Mouse (Mus musculus) layer of hippocampus, adult 18-20 months (tissue): ENCODE results near the gene Tectb. TPM values are rescaled to one million over a fixed set of nuclear protein-coding genes. Genes with fewer than 3 reads are reported as not detected.

Experiments
- DNase-seq, 2 experiments: peaks; one replicate each; pipeline ENCODE4 v3.0.0; 2022; ENCODE audit warnings: low spot score in 2 of 2
- total RNA-seq, 2 experiments: library from RNA; stranded (reverse); gene quantifications; 2 replicates each; pipeline ENCODE4 v1.2.3; 2021

Gene Tectb
- total RNA-seq, 2 experiments from 2014 or later = 0.47 TPM; not detected in 1

- DNase-seq = no peak
Observed at GRCm38 (mm10) chr19:55207746-55208538, 27.4 kb downstream of the Tectb start.

GRCm38 (mm10) chr19:55208654-55209053, 28.1 kb downstream of the Tectb start:
- DNase-seq = no peak

GRCm38 (mm10) chr19:55209084-55209483, 28.6 kb downstream of the Tectb start:
- DNase-seq = no peak

GRCm38 (mm10) chr19:55211698-55212097, 31.2 kb downstream of the Tectb start:
- no peak for DNase-seq

- DNase-seq = no peak
Observed at GRCm38 (mm10) chr19:55213617-55214340, 33.2 kb downstream of the Tectb start.

- no peak for DNase-seq
Observed at GRCm38 (mm10) chr19:55216876-55217275, 36.3 kb downstream of the Tectb start.

GRCm38 (mm10) chr19:55217365-55217764, 36.8 kb downstream of the Tectb start:
- peak; percentile 59 to 84 for DNase-seq

- peak; percentile 68 to 94 for DNase-seq
Observed at GRCm38 (mm10) chr19:55218192-55218739, 37.7 kb downstream of the Tectb start.

- no peak for DNase-seq
Observed at GRCm38 (mm10) chr19:55218741-55219221, 38.2 kb downstream of the Tectb start.

- DNase-seq = peak in 1 of 2 experiments; percentile 35
Observed at GRCm38 (mm10) chr19:55219359-55219758, 38.8 kb downstream of the Tectb start.

- DNase-seq = peak in 1 of 2 experiments; percentile 45
Observed at GRCm38 (mm10) chr19:55221208-55221607, 40.7 kb downstream of the Tectb start.

GRCm38 (mm10) chr19:55222268-55222667, 41.7 kb downstream of the Tectb start:
- no peak for DNase-seq

GRCm38 (mm10) chr19:55226621-55227020, 46.1 kb downstream of the Tectb start:
- no peak for DNase-seq

- no peak for DNase-seq
Observed at GRCm38 (mm10) chr19:55227135-55227534, 46.6 kb downstream of the Tectb start.

- no peak for DNase-seq
Observed at GRCm38 (mm10) chr19:55231081-55231480, 50.5 kb downstream of the Tectb start.

- no peak for DNase-seq
Observed at GRCm38 (mm10) chr19:55232136-55232535, 51.6 kb downstream of the Tectb start.

- no peak for DNase-seq
Observed at GRCm38 (mm10) chr19:55236026-55236425, 55.5 kb downstream of the Tectb start.

GRCm38 (mm10) chr19:55236564-55236963, 56.0 kb downstream of the Tectb start:
- no peak for DNase-seq

GRCm38 (mm10) chr19:55239766-55240426, 59.4 kb downstream of the Tectb start:
- peak in 1 of 2 experiments; percentile 27 for DNase-seq

- DNase-seq = no peak
Observed at GRCm38 (mm10) chr19:55241186-55241645, 60.7 kb downstream of the Tectb start, which contains the start of gene Gucy2g. Gucy2g (minus strand) TSS chr19:55241236.

- DNase-seq = peak; percentile 26 to 63
Observed at GRCm38 (mm10) chr19:55244791-55245231, 64.3 kb downstream of the Tectb start.
